20 mouse cellular contexts compared by ENCODE assay signal in the genomic region with DNA sequence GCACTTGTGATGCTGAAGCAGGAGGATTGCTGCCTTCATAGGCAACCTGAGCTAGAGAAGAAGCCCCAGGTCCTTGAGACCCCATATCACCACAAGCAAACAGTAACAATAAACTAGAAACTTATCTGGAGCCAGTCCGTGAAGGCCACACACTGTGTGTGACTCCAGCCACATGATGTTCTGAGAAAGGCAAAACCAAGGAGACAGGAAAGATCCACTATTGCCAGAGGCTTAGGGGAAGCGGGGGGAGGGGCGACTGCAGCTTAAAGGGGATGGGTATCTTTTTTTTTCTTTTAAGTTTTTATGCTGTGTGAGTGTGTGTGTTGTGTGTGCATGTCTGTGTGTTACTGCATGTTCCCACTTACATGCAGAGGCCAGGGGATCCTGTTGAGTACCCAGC.
A peak's percentile ranks its signal among the peaks of the same experiment; 100 is the strongest.
DNase-seq lines count a peak whose midpoint lies in the region; ATAC-seq and TF ChIP-seq lines count a peak whose summit lies in the region.
"Had no signal": no experiment of that assay in that cellular context is flagged by ENCODE, and none has a peak within 500 bp of the region (broad histone marks: within the 10 kb centered on the region; RNA-seq: fewer than 3 reads in every experiment).

No protein-coding gene starts in this region.

- no peak overlapping the region for H3K4me2 ChIP-seq in heart, embryonic 13.5 days
- H3K4me2 ChIP-seq in heart, embryonic 11.5 days = no peak overlapping the region
- no peak overlapping the region for H3K4me2 ChIP-seq in lung, embryonic 16.5 days (ENCODE audit: low read depth, low read length)
- no peak overlapping the region for H3K4me2 ChIP-seq in stomach, embryonic 14.5 days (replicated peaks; ENCODE audit: low read depth, low read length)
- H3K4me2 ChIP-seq: forebrain, embryonic 12.5 days; hindbrain, embryonic 12.5 days; midbrain, embryonic 13.5 days; neural tube, embryonic 12.5 days had no signal

- DNase-seq in lung, postnatal 4 days = no peak
- DNase-seq in layer of hippocampus, adult 18-20 months (ENCODE audit: low spot score in 2 of 2) = no peak
- DNase-seq: cerebellum, adult 9-10 months; gastrocnemius, postnatal 10 days; heart, postnatal 14 days; kidney, adult 9 months; layer of hippocampus, postnatal 36 days; right cerebral cortex, postnatal 14 days; thymus, postnatal 36 days had no signal

- TF ChIP-seq POLR2A in bone marrow macrophage, adult 2 months (IDR thresholded peaks at IDR 0.05; ENCODE audit: borderline replicate concordance, low read depth, low read length) = no peak

- WGBS in heart, embryonic 13.5 days = 54% methylated on average over 3 of the region's 3 CpGs
- WGBS in heart, embryonic 11.5 days (ENCODE audit: insufficient replicate concordance) = 53% methylated on average over 3 of the region's 3 CpGs
- WGBS in lung, embryonic 16.5 days = 53% methylated on average over 3 of the region's 3 CpGs
- 61% methylated on average over 3 of the region's 3 CpGs for WGBS in stomach, embryonic 14.5 days

- H3K36me3 ChIP-seq in heart, embryonic 13.5 days = no peaks in the 10 kb centered on the region
- H3K36me3 ChIP-seq in heart, embryonic 11.5 days (ENCODE audit: control insufficient read depth, insufficient read depth, low read length) = no peaks in the 10 kb centered on the region
- H3K36me3 ChIP-seq in lung, embryonic 16.5 days (ENCODE audit: control insufficient read depth, insufficient read depth, low read length) = no peaks in the 10 kb centered on the region
- no peaks in the 10 kb centered on the region for H3K36me3 ChIP-seq in stomach, embryonic 14.5 days (ENCODE audit: control insufficient read depth, insufficient read depth, low read length)
- H3K36me3 ChIP-seq: forebrain, embryonic 12.5 days; hindbrain, embryonic 12.5 days; midbrain, embryonic 13.5 days; neural tube, embryonic 12.5 days had no signal

- no peak for TF ChIP-seq CTCF in bone marrow macrophage, adult 2 months (IDR thresholded peaks at IDR 0.05; ENCODE audit: low read depth, low read length)

- H3K9ac ChIP-seq in heart, embryonic 13.5 days = 0 out of 2 replicates have a peak overlapping the region, but pooled peaks have one; percentile 19
- H3K9ac ChIP-seq in heart, embryonic 11.5 days (ENCODE audit: low read depth, low read length) = no peak overlapping the region
- no peak overlapping the region for H3K9ac ChIP-seq in lung, embryonic 16.5 days (ENCODE audit: low read length)
- no peak overlapping the region for H3K9ac ChIP-seq in stomach, embryonic 14.5 days (replicated peaks; ENCODE audit: low read depth, low read length)
- H3K9ac ChIP-seq: forebrain, embryonic 12.5 days; hindbrain, embryonic 12.5 days; liver, embryonic 14.5 days; midbrain, embryonic 13.5 days; neural tube, embryonic 12.5 days had no signal

- peaks cover 74% of the 10 kb centered on the region for H3K4me1 ChIP-seq in heart, embryonic 13.5 days
- peaks cover 48% of the 10 kb centered on the region for H3K4me1 ChIP-seq in heart, embryonic 11.5 days (ENCODE audit: control insufficient read depth, insufficient read depth, low read length)
- H3K4me1 ChIP-seq in lung, embryonic 16.5 days (replicated peaks; ENCODE audit: control insufficient read depth, insufficient read depth, low read length) = peaks cover 79% of the 10 kb centered on the region
- H3K4me1 ChIP-seq in bone marrow macrophage, adult 2 months (ENCODE audit: control insufficient read depth, insufficient read depth, low read length) = peaks cover 46% of the 10 kb centered on the region
- peaks cover 42% of the 10 kb centered on the region for H3K4me1 ChIP-seq in stomach, embryonic 14.5 days (ENCODE audit: control insufficient read depth, insufficient read depth, low read length)

- no peaks in the 10 kb centered on the region for H3K27me3 ChIP-seq in heart, embryonic 13.5 days (replicated peaks)
- H3K27me3 ChIP-seq in heart, embryonic 11.5 days (ENCODE audit: control insufficient read depth, insufficient read depth, low read length) = no peaks in the 10 kb centered on the region
- no peaks in the 10 kb centered on the region for H3K27me3 ChIP-seq in lung, embryonic 16.5 days (ENCODE audit: control insufficient read depth, insufficient read depth, low read depth, low read length)
- H3K27me3 ChIP-seq in stomach, embryonic 14.5 days (ENCODE audit: control insufficient read depth, insufficient read depth, low read length) = no peaks in the 10 kb centered on the region
- H3K27me3 ChIP-seq: neural tube, embryonic 12.5 days; Patski had no signal

- no peak for ATAC-seq in heart, embryonic 13.5 days (ENCODE audit: extremely low read depth, insufficient number of reproducible peaks, low FRiP score, low TSS enrichment)
- no peak for ATAC-seq in heart, embryonic 11.5 days (replicated peaks; ENCODE audit: insufficient number of reproducible peaks, low FRiP score, low TSS enrichment)
- ATAC-seq in lung, embryonic 16.5 days (ENCODE audit: low read depth) = no peak
- ATAC-seq in stomach, embryonic 14.5 days (ENCODE audit: insufficient number of reproducible peaks, insufficient read depth, low FRiP score, low read depth) = no peak
- ATAC-seq: midbrain, embryonic 13.5 days; Patski had no signal

- no peaks in the 10 kb centered on the region for H3K9me3 ChIP-seq in heart, embryonic 13.5 days
- no peaks in the 10 kb centered on the region for H3K9me3 ChIP-seq in heart, embryonic 11.5 days (replicated peaks; ENCODE audit: control insufficient read depth, low read length)
- no peaks in the 10 kb centered on the region for H3K9me3 ChIP-seq in lung, embryonic 16.5 days (ENCODE audit: control insufficient read depth, low read length)
- H3K9me3 ChIP-seq in stomach, embryonic 14.5 days (ENCODE audit: control insufficient read depth, low read depth, low read length) = no peaks in the 10 kb centered on the region
- H3K9me3 ChIP-seq: forebrain, embryonic 12.5 days; hindbrain, embryonic 12.5 days; midbrain, embryonic 13.5 days; neural tube, embryonic 12.5 days had no signal

- no peak overlapping the region; the same call in 1 of the 2 replicates for H3K27ac ChIP-seq in heart, embryonic 13.5 days (replicated peaks)
- no peak overlapping the region for H3K27ac ChIP-seq in heart, embryonic 11.5 days (ENCODE audit: low read depth, low read length)
- peak overlapping the region; percentile 94 for H3K27ac ChIP-seq in lung, embryonic 16.5 days (ENCODE audit: low read length)
- H3K27ac ChIP-seq in bone marrow macrophage, adult 2 months (ENCODE audit: insufficient read depth, low read depth, low read length) = peak overlapping the region; percentile 23; the same call in 1 of the 2 replicates
- H3K27ac ChIP-seq in stomach, embryonic 14.5 days (ENCODE audit: low read length) = peak overlapping the region; percentile 74; the same call in 1 of the 2 replicates
- H3K27ac ChIP-seq: forebrain, embryonic 12.5 days; hindbrain, embryonic 12.5 days; liver, embryonic 14.5 days; midbrain, embryonic 13.5 days; neural tube, embryonic 12.5 days had no signal

- H3K4me3 ChIP-seq in heart, embryonic 13.5 days = no peak overlapping the region
- no peak overlapping the region for H3K4me3 ChIP-seq in heart, embryonic 11.5 days (ENCODE audit: low read depth, low read length)
- no peak overlapping the region for H3K4me3 ChIP-seq in lung, embryonic 16.5 days (ENCODE audit: low read length)
- no peak overlapping the region for H3K4me3 ChIP-seq in bone marrow macrophage, adult 2 months (ENCODE audit: insufficient read depth, low read length)
- no peak overlapping the region for H3K4me3 ChIP-seq in stomach, embryonic 14.5 days (ENCODE audit: low read depth, low read length)
- H3K4me3 ChIP-seq: forebrain, embryonic 12.5 days; hindbrain, embryonic 12.5 days; midbrain, embryonic 13.5 days; neural tube, embryonic 12.5 days had no signal

Comparison
In these comparisons a context has a peak if more than half of its experiments do, and no peak if none do; other contexts are left out.
1. H3K27ac ChIP-seq: peak in lung, embryonic 16.5 days (single experiment), bone marrow macrophage, adult 2 months (single experiment) and stomach, embryonic 14.5 days (single experiment); none in heart, embryonic 13.5 days (single experiment) and heart, embryonic 11.5 days (single experiment).